Mouse (Mus musculus): Measurements from ENCODE around the gene Mgrn1. TPM values are rescaled to one million over a fixed set of nuclear protein-coding genes. Genes with fewer than 3 reads are reported as not detected.

Mgrn1 gene
- polyA plus RNA-seq, 1 experiment from 2014 or later: 66.9 TPM

DNA sequence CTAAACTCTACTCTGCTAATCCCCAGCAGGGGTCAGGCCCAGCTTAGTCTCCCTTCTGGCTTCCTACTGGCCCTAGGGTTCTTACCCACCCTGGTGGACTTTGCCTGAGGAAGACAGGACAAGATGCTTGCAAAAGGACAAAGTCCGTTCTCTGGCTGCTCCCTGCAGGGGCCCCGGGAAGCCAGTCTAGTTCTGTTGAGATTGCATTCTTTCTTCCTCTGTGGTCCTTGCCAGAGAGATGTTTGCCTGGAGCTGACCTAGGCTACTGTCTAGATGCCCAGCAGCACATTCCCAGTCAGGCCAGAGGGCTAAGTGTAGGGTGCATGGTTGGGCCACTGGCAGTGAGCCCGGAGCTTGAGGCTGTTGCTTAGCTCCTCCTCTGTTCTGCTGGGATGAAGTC lies 46.4 kb downstream of the Mgrn1 start:
- no peak overlapping the region for H3K4me2 ChIP-seq
- DNase-seq (ENCODE audit: low spot score, missing footprints): no peak
- no peak overlapping the region for H3K4me3 ChIP-seq (ENCODE audit: low read depth, low read length)
- WGBS: 95% methylated on average over 3 of the region's 3 CpGs
- no peaks in the 10 kb centered on the region for H3K9me3 ChIP-seq (ENCODE audit: control insufficient read depth, low read length)
- no peak overlapping the region for H3K27ac ChIP-seq (ENCODE audit: low read depth, low read length)
- no peaks in the 10 kb centered on the region for H3K27me3 ChIP-seq (ENCODE audit: control insufficient read depth, insufficient read depth, low read length)
- no peak overlapping the region for H3K9ac ChIP-seq (ENCODE audit: low read length)
- H3K36me3 ChIP-seq (ENCODE audit: control insufficient read depth, insufficient read depth, low read length): peaks cover 15% of the 10 kb centered on the region
- no peaks in the 10 kb centered on the region for H3K4me1 ChIP-seq (ENCODE audit: control insufficient read depth, insufficient read depth, low read length)
- no peak for ATAC-seq (ENCODE audit: low FRiP score)

DNA sequence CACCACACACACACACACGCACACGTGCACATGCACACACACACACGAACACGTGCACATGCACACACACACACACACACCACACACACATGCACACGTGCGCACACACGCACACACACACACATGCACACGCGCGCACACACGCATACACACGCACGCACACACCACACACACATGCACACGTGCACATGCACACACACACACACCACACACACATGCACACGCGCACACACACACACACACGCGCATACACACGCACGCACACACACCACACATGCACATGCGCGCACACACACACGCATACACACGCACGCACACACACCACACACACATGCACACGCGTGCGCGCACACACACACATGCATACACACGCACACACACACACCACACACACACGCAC lies 49.4 kb downstream of the Mgrn1 start:
- WGBS: 97% methylated on average over 31 of the region's 31 CpGs
- no peak overlapping the region for H3K4me3 ChIP-seq (ENCODE audit: low read depth, low read length)
- peaks cover 11% of the 10 kb centered on the region for H3K36me3 ChIP-seq (ENCODE audit: control insufficient read depth, insufficient read depth, low read length)

DNA sequence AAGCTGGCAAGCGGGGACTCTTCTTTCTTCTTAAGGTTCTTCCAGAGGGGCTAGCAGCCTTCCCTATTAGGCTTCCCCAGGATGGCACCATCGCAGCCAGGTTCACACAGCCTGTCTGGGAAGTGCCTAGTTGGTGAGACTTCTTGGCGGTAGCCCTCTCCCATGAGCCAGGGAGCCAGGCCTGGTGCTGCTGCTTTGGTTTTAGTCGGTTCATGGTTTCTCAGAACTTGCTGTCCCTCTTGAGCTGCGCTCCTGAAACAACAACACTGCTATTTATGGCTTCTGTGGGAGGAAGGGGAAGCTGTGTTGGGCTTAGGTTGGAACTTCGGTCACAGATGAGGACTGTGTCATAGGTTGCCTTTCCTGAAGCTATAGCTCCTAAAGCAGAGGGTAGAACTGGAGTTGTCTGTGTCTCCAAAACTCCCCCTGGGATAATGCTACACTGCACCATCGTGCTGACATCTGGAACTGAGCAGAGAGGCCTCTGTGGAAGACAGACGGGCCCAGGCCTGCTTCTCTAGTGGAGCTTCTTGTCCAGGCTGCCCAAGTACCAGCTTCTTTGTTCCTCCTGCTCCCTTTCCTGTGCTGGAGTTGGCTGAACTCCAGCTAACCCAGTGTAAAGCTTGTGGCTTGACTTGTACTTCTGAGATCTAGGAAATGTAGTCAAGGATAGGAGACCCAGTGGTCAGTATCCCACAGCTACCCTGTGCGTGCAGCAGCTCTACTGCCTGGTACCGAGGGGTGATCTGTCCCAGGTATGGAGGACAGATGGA lies 50.1 kb downstream of the Mgrn1 start:
- H3K27ac ChIP-seq (ENCODE audit: low read depth, low read length): no peak overlapping the region
- DNase-seq (ENCODE audit: low spot score, missing footprints) (no peak), ATAC-seq (ENCODE audit: low FRiP score) (no peak)
- no peak overlapping the region for H3K9ac ChIP-seq (ENCODE audit: low read length)
- no peak overlapping the region for H3K4me3 ChIP-seq (ENCODE audit: low read depth, low read length)
- H3K36me3 ChIP-seq (ENCODE audit: control insufficient read depth, insufficient read depth, low read length): peaks cover 14% of the 10 kb centered on the region
- no peak overlapping the region for H3K4me2 ChIP-seq
- no peaks in the 10 kb centered on the region for H3K9me3 ChIP-seq (ENCODE audit: control insufficient read depth, low read length)
- H3K4me1 ChIP-seq (ENCODE audit: control insufficient read depth, insufficient read depth, low read length): peaks cover 7% of the 10 kb centered on the region
- 91% methylated on average over 10 of the region's 10 CpGs for WGBS
- H3K27me3 ChIP-seq (ENCODE audit: control insufficient read depth, insufficient read depth, low read length): no peaks in the 10 kb centered on the region

More for the DNA sequence above, 49.4 kb downstream of the Mgrn1 start:
- ATAC-seq (ENCODE audit: low FRiP score) (no peak), DNase-seq (ENCODE audit: low spot score, missing footprints) (no peak)
- Histone ChIP-seq H3K27me3 (ENCODE audit: control insufficient read depth, insufficient read depth, low read length) (no peaks in the 10 kb centered on the region), H3K9ac (ENCODE audit: low read length) (no peak overlapping the region), H3K4me1 (ENCODE audit: control insufficient read depth, insufficient read depth, low read length) (peaks cover 7% of the 10 kb centered on the region), H3K9me3 (ENCODE audit: control insufficient read depth, low read length) (no peaks in the 10 kb centered on the region), H3K4me2 (no peak overlapping the region), H3K27ac (ENCODE audit: low read depth, low read length) (no peak overlapping the region)

DNA sequence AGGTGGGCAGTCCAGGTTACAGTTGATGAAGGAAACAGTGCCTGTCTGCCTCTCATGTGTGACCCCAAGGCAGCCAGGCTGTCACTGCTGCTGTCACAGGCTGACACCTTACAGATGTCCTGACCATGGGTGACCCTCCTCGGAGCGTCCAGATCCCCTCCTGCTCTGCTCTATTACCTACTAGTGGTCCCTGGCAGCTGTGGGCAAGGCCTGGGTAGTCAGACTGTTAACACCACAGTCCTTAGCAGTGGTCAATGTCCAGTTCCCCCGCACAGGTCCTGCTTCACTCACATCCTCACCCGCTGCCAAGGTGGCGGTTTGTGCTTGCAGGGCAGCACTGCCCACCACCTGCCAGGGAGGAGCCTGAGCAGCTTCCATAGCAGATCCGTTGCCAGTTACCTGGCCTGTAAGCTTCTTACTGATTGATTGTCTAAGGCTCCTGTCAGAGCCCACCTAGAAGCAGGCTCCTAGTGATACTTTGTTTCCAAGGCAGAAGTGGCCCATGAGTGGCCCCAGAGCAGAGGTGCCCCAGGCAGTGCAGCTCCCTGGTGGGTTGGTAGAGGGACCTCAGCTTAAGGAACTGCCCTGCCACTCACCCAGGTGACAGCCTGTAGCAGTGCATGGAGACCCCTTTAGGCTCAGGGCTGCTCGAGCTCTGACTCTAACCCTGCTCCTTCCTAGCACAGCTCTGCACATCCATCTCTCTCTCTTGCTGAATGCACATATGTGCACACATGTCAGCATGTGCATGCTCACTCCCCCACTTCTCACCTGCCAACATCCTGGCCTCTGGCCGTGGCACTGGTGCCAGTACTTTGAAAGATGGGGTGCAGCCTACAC lies 51.5 kb downstream of the Mgrn1 start:
- Histone ChIP-seq H3K27me3 (ENCODE audit: control insufficient read depth, insufficient read depth, low read length) (no peaks in the 10 kb centered on the region), H3K9me3 (ENCODE audit: control insufficient read depth, low read length) (no peaks in the 10 kb centered on the region), H3K36me3 (ENCODE audit: control insufficient read depth, insufficient read depth, low read length) (peaks cover 6% of the 10 kb centered on the region; the same call in 1 of the 2 replicates), H3K4me2 (no peak overlapping the region), H3K9ac (ENCODE audit: low read length) (no peak overlapping the region), H3K27ac (ENCODE audit: low read depth, low read length) (no peak overlapping the region), H3K4me3 (ENCODE audit: low read depth, low read length) (no peak overlapping the region), H3K4me1 (ENCODE audit: control insufficient read depth, insufficient read depth, low read length) (peaks cover 7% of the 10 kb centered on the region)
- WGBS: 94% methylated on average over 8 of the region's 8 CpGs
- no peak for ATAC-seq (ENCODE audit: low FRiP score)
- no peak for DNase-seq (ENCODE audit: low spot score, missing footprints)

DNA sequence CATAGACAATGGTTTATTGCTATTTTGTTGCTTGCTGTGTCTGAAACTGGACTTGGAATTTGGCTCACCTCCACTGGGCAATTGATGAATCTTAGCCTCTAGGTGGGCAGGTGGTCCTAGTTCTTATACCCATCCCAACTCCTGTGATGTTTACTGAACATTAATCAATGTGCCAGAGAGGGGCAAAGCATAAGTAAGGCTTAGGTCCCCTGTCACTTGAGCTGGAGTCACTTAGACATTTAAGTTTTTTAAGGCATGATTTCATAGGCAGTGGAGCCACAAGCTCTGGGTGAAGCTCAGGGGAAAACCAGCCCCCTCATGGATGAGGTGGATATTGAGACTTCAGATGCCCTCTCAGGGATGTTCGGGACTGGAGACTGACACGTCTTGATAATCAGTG lies 52.4 kb downstream of the Mgrn1 start, which contains the start of gene Nudt16l1:
Gene Nudt16l1, plus strand, starts transcription at position 301 of the 400 bp plus-strand sequence.
- no peaks in the 10 kb centered on the region for H3K9me3 ChIP-seq (ENCODE audit: control insufficient read depth, low read length)
- ATAC-seq (ENCODE audit: low FRiP score): no peak; the same call in 1 of the 2 replicates
- no peak for DNase-seq (ENCODE audit: low spot score, missing footprints)
- 7% methylated on average over 2 of the region's 2 CpGs for WGBS
- peak within 1 kb of the TSS; percentile 83 for H3K9ac ChIP-seq (ENCODE audit: low read length)
- H3K4me3 ChIP-seq (ENCODE audit: low read depth, low read length): peak within 1 kb of the TSS; percentile 84
- peaks cover 5% of the 10 kb centered on the region; the same call in 1 of the 2 replicates for H3K36me3 ChIP-seq (ENCODE audit: control insufficient read depth, insufficient read depth, low read length)
- no peaks in the 10 kb centered on the region for H3K27me3 ChIP-seq (ENCODE audit: control insufficient read depth, insufficient read depth, low read length)
- H3K27ac ChIP-seq (ENCODE audit: low read depth, low read length): peak within 1 kb of the TSS; percentile 28; the same call in 1 of the 2 replicates
- H3K4me1 ChIP-seq (ENCODE audit: control insufficient read depth, insufficient read depth, low read length): peaks cover 7% of the 10 kb centered on the region
- H3K4me2 ChIP-seq: peak within 1 kb of the TSS; percentile 98

DNA sequence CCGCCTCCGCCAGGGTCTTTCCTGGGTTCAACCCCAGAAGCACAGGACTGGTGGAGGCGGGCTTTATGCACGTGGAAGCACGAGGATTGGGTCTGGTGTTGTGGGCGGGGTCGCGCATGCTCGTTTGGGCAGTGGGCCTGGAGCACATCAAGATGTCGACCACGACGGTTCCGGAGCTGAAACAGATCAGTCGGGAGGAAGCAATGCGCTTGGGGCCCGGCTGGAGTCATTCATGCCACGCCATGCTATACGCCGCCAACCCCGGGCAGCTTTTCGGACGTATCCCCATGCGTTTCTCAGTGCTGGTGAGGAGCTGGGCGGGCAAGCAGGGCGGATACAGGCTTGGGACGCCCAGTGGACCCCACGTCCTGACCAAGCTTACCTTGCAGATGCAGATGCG lies 52.9 kb downstream of the Mgrn1 start:
- WGBS: under 1% methylated on average over 28 of the region's 28 CpGs
- ATAC-seq (ENCODE audit: low FRiP score): peak; percentile 96

DNA sequence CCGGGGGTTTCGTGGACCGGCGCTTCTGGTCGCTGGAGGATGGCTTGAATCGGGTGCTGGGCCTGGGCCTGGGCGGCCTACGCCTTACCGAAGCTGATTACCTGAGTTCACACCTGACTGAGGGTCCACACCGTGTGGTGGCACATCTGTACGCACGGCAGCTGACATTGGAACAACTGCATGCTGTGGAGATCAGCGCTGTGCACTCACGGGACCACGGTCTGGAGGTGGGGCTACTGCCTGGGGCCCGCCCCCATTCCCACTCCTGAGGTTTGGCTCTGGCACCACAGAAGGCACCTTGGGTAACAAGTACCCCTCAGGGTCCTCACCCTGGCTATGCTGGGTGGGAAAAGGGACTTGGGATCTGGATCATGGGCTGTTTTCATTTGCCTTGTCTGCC lies 53.4 kb downstream of the Mgrn1 start:
- Histone ChIP-seq H3K9ac (ENCODE audit: low read length) (peak overlapping the region; percentile 83), H3K4me2 (peak overlapping the region; percentile 98), H3K27me3 (ENCODE audit: control insufficient read depth, insufficient read depth, low read length) (no peaks in the 10 kb centered on the region), H3K9me3 (ENCODE audit: control insufficient read depth, low read length) (no peaks in the 10 kb centered on the region), H3K4me1 (ENCODE audit: control insufficient read depth, insufficient read depth, low read length) (peaks cover 7% of the 10 kb centered on the region), H3K4me3 (ENCODE audit: low read depth, low read length) (peak overlapping the region; percentile 84), H3K27ac (ENCODE audit: low read depth, low read length) (peak overlapping the region; percentile 28; the same call in 1 of the 2 replicates), H3K36me3 (ENCODE audit: control insufficient read depth, insufficient read depth, low read length) (peaks cover 5% of the 10 kb centered on the region; the same call in 1 of the 2 replicates)
- DNase-seq (ENCODE audit: low spot score, missing footprints) (no peak), ATAC-seq (ENCODE audit: low FRiP score) (peak; percentile 65)
- WGBS: 4% methylated on average over 16 of the region's 16 CpGs

More for the DNA sequence above, 52.9 kb downstream of the Mgrn1 start:
- H3K9me3 ChIP-seq (ENCODE audit: control insufficient read depth, low read length): no peaks in the 10 kb centered on the region
- H3K9ac ChIP-seq (ENCODE audit: low read length): peak overlapping the region; percentile 83
- peaks cover 7% of the 10 kb centered on the region for H3K4me1 ChIP-seq (ENCODE audit: control insufficient read depth, insufficient read depth, low read length)
- H3K4me3 ChIP-seq (ENCODE audit: low read depth, low read length): peak overlapping the region; percentile 84
- peak; percentile 99 for DNase-seq (ENCODE audit: low spot score, missing footprints)
- H3K36me3 ChIP-seq (ENCODE audit: control insufficient read depth, insufficient read depth, low read length): peaks cover 5% of the 10 kb centered on the region; the same call in 1 of the 2 replicates
- H3K4me2 ChIP-seq: peak overlapping the region; percentile 98
- no peaks in the 10 kb centered on the region for H3K27me3 ChIP-seq (ENCODE audit: control insufficient read depth, insufficient read depth, low read length)
- H3K27ac ChIP-seq (ENCODE audit: low read depth, low read length): peak overlapping the region; percentile 28; the same call in 1 of the 2 replicates

DNA sequence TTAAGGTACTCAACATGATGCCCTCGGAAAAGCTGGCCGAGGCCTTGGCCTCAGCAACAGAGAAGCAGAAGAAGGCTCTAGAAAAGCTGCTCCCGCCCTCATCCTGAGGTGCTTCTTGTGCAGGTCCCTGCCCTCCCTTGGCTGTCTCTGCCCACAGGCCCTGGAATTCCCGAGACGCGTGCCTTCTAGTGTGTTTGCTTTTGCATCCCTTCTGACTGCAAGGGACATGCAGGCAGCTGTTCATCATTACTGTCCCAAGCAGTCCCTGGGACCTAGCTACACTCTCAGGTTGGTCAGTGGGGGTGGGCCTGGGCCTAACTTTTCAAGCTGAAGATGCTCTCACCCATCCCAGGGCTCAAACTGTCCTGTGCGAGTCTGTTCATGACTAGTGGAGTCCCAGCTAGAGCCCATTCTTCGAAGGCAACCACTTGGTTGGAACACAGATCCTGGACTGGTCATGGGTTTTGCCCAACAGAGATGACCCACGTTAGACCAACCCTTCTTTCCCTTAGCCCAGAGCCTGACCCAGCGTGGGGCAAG lies 54.3 kb downstream of the Mgrn1 start:
- H3K27me3 ChIP-seq (ENCODE audit: control insufficient read depth, insufficient read depth, low read length): no peaks in the 10 kb centered on the region
- no peak overlapping the region for H3K9ac ChIP-seq (ENCODE audit: low read length)
- no peak overlapping the region for H3K4me3 ChIP-seq (ENCODE audit: low read depth, low read length)
- peaks cover 5% of the 10 kb centered on the region; the same call in 1 of the 2 replicates for H3K36me3 ChIP-seq (ENCODE audit: control insufficient read depth, insufficient read depth, low read length)
- DNase-seq (ENCODE audit: low spot score, missing footprints): no peak
- ATAC-seq (ENCODE audit: low FRiP score): no peak
- no peak overlapping the region for H3K27ac ChIP-seq (ENCODE audit: low read depth, low read length)
- peaks cover 7% of the 10 kb centered on the region for H3K4me1 ChIP-seq (ENCODE audit: control insufficient read depth, insufficient read depth, low read length)
- no peak overlapping the region for H3K4me2 ChIP-seq
- 92% methylated on average over 10 of the region's 10 CpGs for WGBS
- no peaks in the 10 kb centered on the region for H3K9me3 ChIP-seq (ENCODE audit: control insufficient read depth, low read length)
